Mouse (Mus musculus) lung, embryonic 16.5 days (tissue): ENCODE measurements around the gene Slc17a5. TPM values are rescaled to one million over a fixed set of nuclear protein-coding genes. Genes with fewer than 3 reads are reported as not detected.

ENCODE experiments used
- polyA plus RNA-seq: library from polyadenylated mRNA; unstranded; fragments of >200 nt; fragmentation: Nextera tagmentation; extraction: Ambion mirVana; gene quantifications from 2 replicates; pipeline ENCODE4 v1.2.1, GENCODE M21; 2015

Slc17a5 gene
- polyA plus RNA-seq, 1 experiment from 2014 or later, result 16.2 TPM

Other genes starting within 250 kb of the Slc17a5 start
- gene Gsta2, start 232.3 kb downstream of the Slc17a5 start, polyA plus RNA-seq, result 0.33 TPM in 1 of 2 replicates, not detected in the other
- 0.44 TPM in 1 of 2 replicates, not detected in the other for gene Dppa5a, start 219.9 kb downstream of the Slc17a5 start, polyA plus RNA-seq
- gene Ooep, start 209.3 kb downstream of the Slc17a5 start, polyA plus RNA-seq, result 2.8 and 3.1 TPM in 2 replicates
- 0.11 and 0.13 TPM in 2 replicates for gene Ddx43, start 192.3 kb downstream of the Slc17a5 start, polyA plus RNA-seq
- gene Cgas, start 144.8 kb downstream of the Slc17a5 start, polyA plus RNA-seq, result 1.9 and 2.7 TPM in 2 replicates
- 22.5 and 22.8 TPM in 2 replicates for gene Mto1, start 139.8 kb downstream of the Slc17a5 start, polyA plus RNA-seq
- gene Gm17324, start 139.3 kb downstream of the Slc17a5 start, polyA plus RNA-seq, result 1.0 and 1.3 TPM in 2 replicates
- gene Eef1a1, start 98.9 kb downstream of the Slc17a5 start, polyA plus RNA-seq, result 4,476 and 4,740 TPM in 2 replicates
- 10.6 and 10.7 TPM in 2 replicates for gene Cd109, start 27.5 kb upstream of the Slc17a5 start, polyA plus RNA-seq